Mouse (Mus musculus) lung, adult 2 months (tissue): ENCODE data around the gene Sall1.

Experiments
- CTCF ChIP-seq: fragments of 200-500 bp; IDR thresholded peaks from 2 replicates; pipeline ENCODE4 v1.5.1; 2011; ENCODE audit warnings: mild to moderate bottlenecking, low read length, control low read depth; ENCODE audit not compliant: insufficient read depth
- POLR2A ChIP-seq: fragments of 200-500 bp; IDR thresholded peaks from 2 replicates; pipeline ENCODE4 v1.6.1; 2011; ENCODE audit warnings: low read depth, mild to moderate bottlenecking, control low read depth, low read length, borderline replicate concordance; ENCODE audit errors: extremely low read depth

GRCm38 (mm10) chr8:89006426-89006825 is 37.5 kb downstream of the Sall1 start:
- no peak for TF ChIP-seq CTCF
- no peak for TF ChIP-seq POLR2A
